Mouse (Mus musculus) thymus, adult 2 months (tissue): ENCODE measurements around the gene Trak1.

Experiments used
- CTCF ChIP-seq: fragments of 200-500 bp; IDR thresholded peaks from 2 replicates; pipeline ENCODE4 v1.5.1; 2012; ENCODE audit warnings: mild to moderate bottlenecking, control low read depth, low read length, moderate library complexity, borderline replicate concordance; ENCODE audit not compliant: control insufficient read depth, poor library complexity, insufficient read depth; ENCODE audit errors: extremely low read depth
- POLR2A ChIP-seq: fragments of 200-500 bp; IDR thresholded peaks from 2 replicates; pipeline ENCODE4 v1.6.1; 2012; ENCODE audit warnings: mild to moderate bottlenecking, low read length, control low read depth, moderate library complexity; ENCODE audit not compliant: control insufficient read depth, poor library complexity, insufficient read depth; ENCODE audit errors: extremely low read depth

DNA sequence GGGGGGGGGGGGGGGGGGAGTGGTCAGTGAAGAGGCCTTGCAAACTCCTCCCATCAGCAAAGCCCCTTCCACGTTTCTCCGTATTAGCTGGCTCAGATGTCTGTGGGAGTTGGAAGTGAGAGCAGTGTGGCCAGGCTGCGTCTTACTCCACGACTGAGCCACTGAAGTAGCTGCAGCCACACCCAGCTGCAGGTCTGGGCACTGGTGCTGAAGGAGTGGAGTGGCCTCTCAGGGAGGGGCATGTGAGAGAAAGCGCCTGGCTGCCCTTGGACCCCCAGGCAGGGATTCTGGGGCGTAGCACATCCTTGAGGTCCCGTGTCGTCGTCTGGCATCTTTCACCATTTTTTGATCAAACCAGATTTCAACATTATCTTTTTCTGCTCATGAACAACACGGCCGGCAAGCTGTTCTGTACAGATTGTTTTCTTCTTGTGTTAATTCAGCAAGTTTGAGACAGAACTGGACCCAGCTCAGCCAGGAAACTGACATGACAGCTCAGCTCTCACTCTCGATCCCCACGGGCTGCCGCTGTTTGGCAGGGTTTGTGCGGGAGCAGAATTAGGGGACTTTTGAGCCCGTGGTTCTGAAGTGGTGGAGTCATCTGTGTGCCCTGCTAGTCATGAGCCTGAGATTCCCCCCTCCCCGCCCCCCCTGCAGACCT, 100.9 kb downstream of the Trak1 start:
- TF ChIP-seq CTCF: no peak
- TF ChIP-seq POLR2A: no peak
